Mouse (Mus musculus) embryonic facial prominence, embryonic 13.5 days (tissue): ENCODE measurements around the gene Rabepk. TPM values are rescaled to one million over a fixed set of nuclear protein-coding genes. Genes with fewer than 3 reads are reported as not detected.

Source experiments
- ATAC-seq: fragments of 200-750 bp; cut with Nextera tagmentation; 2 replicates; pipeline ENCODE4 v1.8.0; 2017; ENCODE audit warnings: low read depth; ENCODE audit not compliant: insufficient number of reproducible peaks, insufficient read depth, low FRiP score, low TSS enrichment
- H3K27ac ChIP-seq: fragments of 300-500 bp; sonication (generic); 2 replicates; pipeline ENCODE4 v1.5.1; 2015; ENCODE audit warnings: moderate library complexity, mild to moderate bottlenecking, inconsistent platforms
- H3K27me3 ChIP-seq: fragments of 300-500 bp; sonication (generic); 2 replicates; pipeline ENCODE4 v1.6.1; 2015; ENCODE audit warnings: mild to moderate bottlenecking, inconsistent platforms
- H3K36me3 ChIP-seq: fragments of 300-500 bp; sonication (generic); 2 replicates; pipeline ENCODE4 v1.6.1; 2015; ENCODE audit warnings: mild to moderate bottlenecking, inconsistent platforms
- H3K4me1 ChIP-seq: fragments of 300-500 bp; sonication (generic); 2 replicates; pipeline ENCODE4 v1.6.1; 2015; ENCODE audit warnings: inconsistent platforms
- H3K4me2 ChIP-seq: fragments of 300-500 bp; sonication (generic); 2 replicates; pipeline ENCODE4 v1.6.1; 2015; ENCODE audit warnings: moderate library complexity, mild to moderate bottlenecking, inconsistent platforms
- H3K4me3 ChIP-seq: fragments of 300-500 bp; sonication (generic); 2 replicates; pipeline ENCODE4 v1.5.1; 2015; ENCODE audit warnings: mild to moderate bottlenecking, inconsistent platforms
- H3K9ac ChIP-seq: fragments of 300-500 bp; sonication (generic); 2 replicates; pipeline ENCODE4 v1.6.1; 2015; ENCODE audit warnings: mild to moderate bottlenecking, inconsistent platforms
- H3K9me3 ChIP-seq: fragments of 300-500 bp; sonication (generic); 2 replicates; pipeline ENCODE4 v1.6.1; 2016; ENCODE audit warnings: inconsistent platforms
- whole genome bisulfite sequencing: fragments of 180-500 bp; shearing (Covaris S2); methylation state at CpG from one replicate; pipeline ENCODE4 v1.1.7; 2015; ENCODE audit warnings: mixed read lengths; 5-methylcytosine and 5-hydroxymethylcytosine counted together
- polyA plus RNA-seq: library from polyadenylated mRNA; unstranded; fragments of >200 nt; fragmentation: Nextera tagmentation; extraction: Ambion mirVana; gene quantifications from 2 replicates; pipeline ENCODE4 v1.2.1, GENCODE M21; 2015

Rabepk gene
- polyA plus RNA-seq, 1 experiment from 2014 or later = 35.8 TPM

GRCm38 (mm10) chr2:34757341-34757740 lies 42.4 kb downstream of the Rabepk start:
- 74% methylated on average over 1 of the region's 1 CpGs for WGBS
- Histone ChIP-seq H3K36me3 (no peaks in the 10 kb centered on the region), H3K4me1 (peaks cover 12% of the 10 kb centered on the region), H3K9ac (no peak overlapping the region), H3K27me3 (no peaks in the 10 kb centered on the region), H3K9me3 (no peaks in the 10 kb centered on the region), H3K27ac (no peak overlapping the region), H3K4me3 (no peak overlapping the region), H3K4me2 (no peak overlapping the region)
- ATAC-seq = no peak

GRCm38 (mm10) chr2:34754551-34755358 lies 45.0 kb downstream of the Rabepk start, which contains the start of gene Gapvd1:
Gapvd1 (minus strand) TSS chr2:34755232.
- H3K4me2 ChIP-seq = peak within 1 kb of the TSS; percentile 67
- no peaks in the 10 kb centered on the region for H3K9me3 ChIP-seq
- peak within 1 kb of the TSS; percentile 94 for H3K4me3 ChIP-seq
- no peaks in the 10 kb centered on the region for H3K36me3 ChIP-seq
- peak within 1 kb of the TSS; percentile 97 for H3K9ac ChIP-seq
- 1% methylated on average over 14 of the region's 14 CpGs for WGBS
- no peaks in the 10 kb centered on the region for H3K27me3 ChIP-seq
- no peak for ATAC-seq
- H3K4me1 ChIP-seq = peaks cover 18% of the 10 kb centered on the region
- peak within 1 kb of the TSS; percentile 92 for H3K27ac ChIP-seq

GRCm38 (mm10) chr2:34753811-34754550 lies 45.7 kb downstream of the Rabepk start:
- ATAC-seq = peak; percentile 89
- no peaks in the 10 kb centered on the region for H3K9me3 ChIP-seq
- H3K4me2 ChIP-seq = peak overlapping the region; percentile 67
- peak overlapping the region; percentile 97 for H3K9ac ChIP-seq
- no peaks in the 10 kb centered on the region for H3K36me3 ChIP-seq
- H3K27ac ChIP-seq = peak overlapping the region; percentile 92
- H3K27me3 ChIP-seq = no peaks in the 10 kb centered on the region
- peak overlapping the region; percentile 94 for H3K4me3 ChIP-seq
- H3K4me1 ChIP-seq = peaks cover 18% of the 10 kb centered on the region
- under 1% methylated on average over 101 of the region's 106 CpGs for WGBS

GRCm38 (mm10) chr2:34750245-34750644 lies 49.5 kb downstream of the Rabepk start:
- Histone ChIP-seq H3K4me2 (no peak overlapping the region), H3K27ac (no peak overlapping the region), H3K9me3 (no peaks in the 10 kb centered on the region), H3K4me1 (peaks cover 16% of the 10 kb centered on the region), H3K9ac (no peak overlapping the region), H3K36me3 (0 out of 2 replicates have a peak, but pooled peaks cover 4% of the 10 kb centered on the region), H3K4me3 (no peak overlapping the region), H3K27me3 (no peaks in the 10 kb centered on the region)
- 84% methylated on average over 2 of the region's 2 CpGs for WGBS
- ATAC-seq = no peak

GRCm38 (mm10) chr2:34748479-34748878 lies 51.2 kb downstream of the Rabepk start:
- Histone ChIP-seq H3K9ac (no peak overlapping the region), H3K27ac (no peak overlapping the region), H3K4me3 (no peak overlapping the region), H3K27me3 (no peaks in the 10 kb centered on the region), H3K36me3 (0 out of 2 replicates have a peak, but pooled peaks cover 8% of the 10 kb centered on the region), H3K9me3 (no peaks in the 10 kb centered on the region), H3K4me2 (no peak overlapping the region), H3K4me1 (peaks cover 11% of the 10 kb centered on the region)
- WGBS = 88% methylated on average over 4 of the region's 4 CpGs
- no peak for ATAC-seq

- Histone ChIP-seq H3K9me3 (no peaks in the 10 kb centered on the region), H3K4me3 (no peak overlapping the region), H3K9ac (no peak overlapping the region), H3K27ac (no peak overlapping the region), H3K4me1 (no peaks in the 10 kb centered on the region), H3K27me3 (no peaks in the 10 kb centered on the region), H3K36me3 (0 out of 2 replicates have a peak, but pooled peaks cover 11% of the 10 kb centered on the region), H3K4me2 (no peak overlapping the region)
- WGBS = 89% methylated on average over 2 of the region's 2 CpGs
- no peak for ATAC-seq
These were observed 54.0 kb downstream of the Rabepk start for GRCm38 (mm10) chr2:34745673-34746072.

- Histone ChIP-seq H3K9ac (no peak overlapping the region), H3K4me3 (no peak overlapping the region)
- ATAC-seq = no peak
These were observed 55.2 kb downstream of the Rabepk start for GRCm38 (mm10) chr2:34744476-34744875.

GRCm38 (mm10) chr2:34742675-34743074 lies 57.0 kb downstream of the Rabepk start:
- Histone ChIP-seq H3K36me3 (0 out of 2 replicates have a peak, but pooled peaks cover 7% of the 10 kb centered on the region), H3K4me1 (no peaks in the 10 kb centered on the region), H3K4me2 (no peak overlapping the region), H3K27ac (no peak overlapping the region), H3K9ac (no peak overlapping the region), H3K27me3 (no peaks in the 10 kb centered on the region), H3K9me3 (no peaks in the 10 kb centered on the region), H3K4me3 (no peak overlapping the region)
- no peak for ATAC-seq
- 95% methylated on average over 8 of the region's 8 CpGs for WGBS

More at GRCm38 (mm10) chr2:34744476-34744875, 55.2 kb downstream of the Rabepk start:
- H3K27ac ChIP-seq = no peak overlapping the region
- no peaks in the 10 kb centered on the region for H3K4me1 ChIP-seq
- 91% methylated on average over 8 of the region's 8 CpGs for WGBS
- H3K27me3 ChIP-seq = no peaks in the 10 kb centered on the region
- H3K9me3 ChIP-seq = no peaks in the 10 kb centered on the region
- H3K4me2 ChIP-seq = no peak overlapping the region
- H3K36me3 ChIP-seq = 0 out of 2 replicates have a peak, but pooled peaks cover 11% of the 10 kb centered on the region

GRCm38 (mm10) chr2:34741390-34742159 lies 58.1 kb downstream of the Rabepk start:
- ATAC-seq = no peak
- H3K4me2 ChIP-seq = no peak overlapping the region
- no peaks in the 10 kb centered on the region for H3K9me3 ChIP-seq
- no peak overlapping the region for H3K27ac ChIP-seq
- no peak overlapping the region for H3K4me3 ChIP-seq
- H3K4me1 ChIP-seq = no peaks in the 10 kb centered on the region
- 92% methylated on average over 12 of the region's 12 CpGs for WGBS
- H3K9ac ChIP-seq = no peak overlapping the region
- 0 out of 2 replicates have a peak, but pooled peaks cover 7% of the 10 kb centered on the region for H3K36me3 ChIP-seq
- no peaks in the 10 kb centered on the region for H3K27me3 ChIP-seq

- H3K4me2 ChIP-seq = no peak overlapping the region
- ATAC-seq = no peak
- no peak overlapping the region for H3K27ac ChIP-seq
- no peaks in the 10 kb centered on the region for H3K9me3 ChIP-seq
- no peaks in the 10 kb centered on the region for H3K4me1 ChIP-seq
- H3K9ac ChIP-seq = no peak overlapping the region
- H3K4me3 ChIP-seq = no peak overlapping the region
- 0 out of 2 replicates have a peak, but pooled peaks cover 7% of the 10 kb centered on the region for H3K36me3 ChIP-seq
- no peaks in the 10 kb centered on the region for H3K27me3 ChIP-seq
- 80% methylated on average over 1 of the region's 1 CpGs for WGBS
These were observed 59.9 kb downstream of the Rabepk start for GRCm38 (mm10) chr2:34739684-34740391.
